Mouse (Mus musculus): Measurements from ENCODE around the gene Hsd17b14.
"Not testable (repeated sequence)": the region's sequence is repeated elsewhere in the genome, so short reads cannot be mapped to it uniquely, and the experiment has no call there.

Gene Hsd17b14

GRCm38 (mm10) chr7:45526474-45527120, 28.1 kb upstream of the Hsd17b14 start:
- ATAC-seq (ENCODE audit: insufficient number of reproducible peaks, low FRiP score, low TSS enrichment) = no peak

GRCm38 (mm10) chr7:45527169-45527568, 27.5 kb upstream of the Hsd17b14 start:
- ATAC-seq (ENCODE audit: insufficient number of reproducible peaks, low FRiP score, low TSS enrichment) = not testable (repeated sequence)

DNA sequence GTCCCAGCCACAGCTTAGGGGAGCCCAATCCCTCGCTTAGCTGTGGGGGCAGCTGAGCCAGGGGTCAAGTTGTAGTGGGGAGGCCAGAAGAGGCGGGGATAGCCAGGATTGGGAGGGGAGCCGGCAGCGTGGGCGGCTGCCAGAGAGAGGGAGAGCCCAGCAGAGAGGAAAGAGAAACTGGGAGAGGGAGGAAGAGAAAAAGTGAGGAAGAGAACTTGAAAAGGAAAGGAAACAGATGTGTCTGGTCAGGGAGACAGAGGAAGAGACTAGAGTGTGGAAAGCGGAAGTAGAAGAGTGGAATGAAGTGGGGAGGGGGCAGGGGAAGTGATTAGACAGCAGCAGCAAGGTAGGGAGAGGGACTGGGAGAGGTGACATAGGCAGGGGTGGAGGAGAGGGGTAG, 25.2 kb upstream of the Hsd17b14 start:
- no peak for ATAC-seq (ENCODE audit: insufficient number of reproducible peaks, low FRiP score, low TSS enrichment)

DNA sequence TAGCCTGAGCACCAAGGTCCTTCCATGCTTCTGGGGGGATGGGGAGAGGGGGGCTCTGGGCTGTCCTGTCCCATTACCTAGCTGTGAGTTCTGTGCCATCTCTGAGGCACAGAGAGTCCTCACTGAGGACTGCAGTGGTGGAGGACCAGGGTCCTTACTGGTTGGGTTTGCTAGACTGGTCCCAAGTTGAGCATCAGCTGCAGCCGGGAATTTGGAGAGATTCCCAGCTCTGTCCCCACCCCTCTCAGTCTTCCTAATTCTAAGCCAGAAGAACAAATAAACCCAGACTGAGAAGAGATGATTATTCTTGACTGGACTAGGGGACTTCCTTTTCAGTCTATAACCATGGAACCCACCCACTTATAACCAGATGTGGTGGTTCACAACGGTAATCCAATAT, 24.1 kb upstream of the Hsd17b14 start:
- ATAC-seq (ENCODE audit: insufficient number of reproducible peaks, low FRiP score, low TSS enrichment) = no peak

DNA sequence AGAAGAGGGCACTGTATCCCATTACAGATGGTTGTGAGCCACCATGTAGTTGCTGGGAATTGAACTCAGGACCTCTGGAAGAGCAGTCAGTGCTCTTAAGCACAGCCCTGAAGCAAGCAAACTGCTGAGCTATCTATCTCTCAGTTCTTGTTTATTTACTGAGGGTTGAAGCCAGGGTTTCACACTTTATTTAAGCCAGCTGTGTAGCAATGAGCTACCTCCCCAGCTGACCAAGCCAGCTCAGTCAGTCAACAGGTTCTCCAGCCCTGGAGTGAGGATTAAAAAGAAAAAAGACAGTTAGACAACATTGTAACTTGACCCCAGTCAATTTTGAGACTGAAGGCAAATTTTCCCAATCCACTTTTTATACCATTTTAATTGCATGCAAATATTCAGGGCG, 19.0 kb upstream of the Hsd17b14 start:
- no peak for ATAC-seq (ENCODE audit: insufficient number of reproducible peaks, low FRiP score, low TSS enrichment)

DNA sequence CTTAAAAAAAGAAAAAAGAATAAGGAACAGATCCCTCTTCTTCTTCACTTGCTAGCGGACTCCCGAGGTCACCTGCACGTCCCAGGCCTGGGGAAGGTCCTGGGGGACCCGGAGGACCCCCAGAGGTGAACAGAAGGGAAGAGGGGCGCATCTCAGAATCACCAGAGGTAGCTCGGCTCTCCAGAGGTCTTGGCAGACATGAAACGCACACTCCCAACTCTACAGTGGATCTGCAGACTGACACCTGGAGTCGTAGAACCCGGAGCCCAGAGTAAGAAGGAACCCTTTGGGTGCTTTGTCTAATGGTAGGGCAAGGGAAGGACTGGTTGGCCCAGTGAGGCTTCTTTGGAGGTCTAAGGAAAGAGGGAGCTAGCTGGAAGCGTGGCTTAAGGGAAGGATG, 17.1 kb upstream of the Hsd17b14 start:
- no peak for ATAC-seq (ENCODE audit: insufficient number of reproducible peaks, low FRiP score, low TSS enrichment)

GRCm38 (mm10) chr7:45538163-45539041, 16.3 kb upstream of the Hsd17b14 start:
- ATAC-seq (ENCODE audit: insufficient number of reproducible peaks, low FRiP score, low TSS enrichment) = peak; percentile 86; the same call in 1 of the 2 replicates

DNA sequence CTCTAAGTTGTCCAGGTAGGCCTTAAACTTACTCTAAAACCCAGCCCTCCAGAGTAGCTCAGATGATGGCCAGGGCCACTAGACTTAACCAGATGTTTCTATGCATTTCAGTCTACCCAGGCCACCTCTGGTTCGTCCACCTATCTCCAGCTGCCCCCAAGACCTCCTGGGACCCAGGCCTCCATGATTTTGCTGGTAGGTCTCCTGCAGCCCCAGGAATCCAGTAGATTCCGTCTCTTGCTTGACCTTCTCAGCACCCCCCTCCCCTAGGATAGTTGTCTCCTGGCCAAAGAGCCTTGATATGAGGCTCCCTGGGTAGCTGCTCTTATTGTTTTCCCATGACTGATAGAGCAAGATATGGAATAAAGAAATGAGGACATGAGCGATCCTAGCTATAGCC, 15.6 kb upstream of the Hsd17b14 start:
- no peak for ATAC-seq (ENCODE audit: insufficient number of reproducible peaks, low FRiP score, low TSS enrichment)

DNA sequence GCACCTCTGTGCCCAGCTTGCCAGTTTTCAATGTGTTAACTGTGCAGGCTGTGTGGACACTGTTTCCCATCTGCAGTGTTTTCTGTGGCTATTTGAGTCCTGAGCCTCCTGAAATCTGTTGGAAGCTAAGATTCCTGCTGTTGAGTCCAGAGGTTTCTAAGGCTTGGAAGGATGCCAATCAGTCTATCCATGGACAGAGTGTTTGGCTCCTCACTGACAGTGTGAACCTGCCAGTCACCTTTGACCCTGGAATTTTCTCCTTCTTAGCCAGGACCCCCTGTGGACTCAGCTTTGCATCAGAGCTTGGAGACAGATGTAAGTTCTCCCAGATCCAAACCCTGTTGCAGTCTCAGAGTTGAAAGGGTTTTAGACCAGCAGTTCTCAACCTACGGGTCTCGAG, 14.5 kb upstream of the Hsd17b14 start:
- no peak for ATAC-seq (ENCODE audit: insufficient number of reproducible peaks, low FRiP score, low TSS enrichment)

DNA sequence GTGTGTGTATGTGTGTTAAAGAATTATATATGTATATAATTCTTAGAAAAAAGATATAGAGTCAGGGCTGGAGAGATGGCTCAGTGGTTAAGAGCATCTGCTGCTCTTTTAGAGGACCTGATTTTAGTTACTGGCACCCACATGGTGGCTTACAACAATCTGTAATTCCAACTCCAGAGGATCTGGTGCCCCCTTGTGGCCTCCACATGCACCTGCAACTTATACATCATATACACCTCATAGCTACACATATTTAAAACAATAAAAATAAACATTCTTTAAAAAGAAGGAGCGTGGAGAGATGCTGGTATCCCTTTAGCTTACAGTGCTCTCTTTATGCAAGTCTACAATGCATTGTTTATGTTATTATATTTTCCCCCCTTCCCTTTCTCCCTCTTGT, 10.2 kb upstream of the Hsd17b14 start:
- no peak for ATAC-seq (ENCODE audit: insufficient number of reproducible peaks, low FRiP score, low TSS enrichment)

DNA sequence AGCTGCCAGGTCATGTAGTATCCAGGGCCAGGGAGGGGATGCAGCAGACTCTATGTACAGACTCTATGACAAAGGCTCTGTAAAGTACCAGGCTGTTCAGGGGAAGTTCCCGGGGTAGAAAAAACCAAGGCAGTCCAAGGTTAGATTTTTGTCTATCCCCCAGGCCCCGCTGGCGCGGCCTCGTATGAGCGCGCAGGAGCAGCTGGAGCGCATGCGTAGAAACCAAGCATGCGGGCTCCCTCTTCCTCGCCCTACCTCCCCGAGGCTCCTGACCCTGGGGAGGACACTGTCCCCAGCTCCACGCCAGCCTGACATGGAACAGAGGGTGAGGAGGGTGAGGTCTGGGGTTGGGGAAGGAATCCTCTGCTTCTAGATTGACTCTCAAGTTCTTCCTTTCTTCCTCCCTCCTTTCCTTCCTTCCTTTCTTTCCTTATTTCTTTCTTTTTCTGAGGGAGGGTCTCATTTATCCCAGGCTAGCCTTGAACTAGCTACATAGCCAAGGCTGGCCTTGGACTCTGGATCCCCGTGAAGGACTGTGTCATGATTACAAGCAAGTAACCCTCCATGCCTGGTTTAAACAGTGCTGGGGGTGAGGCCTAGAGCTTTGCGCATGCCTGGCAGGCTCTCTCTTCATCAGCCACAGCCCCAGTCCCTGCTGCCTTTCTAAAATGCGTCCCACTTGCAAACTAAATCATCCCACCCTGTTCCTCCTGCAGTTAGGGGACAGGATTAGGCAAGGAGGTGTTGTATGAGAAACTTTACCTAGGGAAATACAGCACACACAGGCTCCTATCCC, 4.9 kb upstream of the Hsd17b14 start:
- no peak for ATAC-seq (ENCODE audit: insufficient number of reproducible peaks, low FRiP score, low TSS enrichment)

DNA sequence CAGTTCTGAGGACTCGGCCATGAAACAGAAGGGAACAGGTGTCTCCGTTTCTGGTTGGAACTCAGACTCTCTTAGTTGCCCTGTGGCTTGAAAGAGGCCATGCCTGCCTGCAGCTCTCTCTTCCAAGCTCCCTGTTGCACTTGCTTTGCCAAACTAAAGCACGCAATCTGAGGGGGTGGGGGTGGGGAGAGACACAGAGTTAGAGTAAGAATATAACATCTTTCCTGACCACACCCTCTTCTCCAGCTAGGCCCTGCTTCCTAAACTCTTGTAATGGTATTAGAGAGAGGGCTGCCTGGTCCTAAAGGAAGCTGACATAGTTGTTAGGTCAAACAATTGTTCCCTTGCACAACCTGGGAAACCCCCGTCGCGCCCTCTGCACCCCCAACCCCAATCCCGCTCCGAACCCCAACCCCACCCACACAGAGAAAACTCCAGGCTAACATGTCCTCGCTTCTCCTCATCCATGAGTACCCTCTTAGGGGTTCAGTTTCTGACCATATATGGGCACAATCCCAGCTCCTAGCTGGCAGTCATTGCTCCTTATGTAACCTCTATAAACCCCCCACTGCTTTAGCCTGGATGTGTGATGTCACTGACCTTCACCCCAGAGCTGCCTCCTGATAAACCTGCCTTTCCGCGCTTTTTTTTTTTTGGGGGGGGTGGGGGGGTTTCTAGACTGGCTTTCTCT, 3.7 kb upstream of the Hsd17b14 start:
- ATAC-seq (ENCODE audit: insufficient number of reproducible peaks, low FRiP score, low TSS enrichment) = no peak

GRCm38 (mm10) chr7:45551512-45551883, 3.2 kb upstream of the Hsd17b14 start:
- ATAC-seq (ENCODE audit: insufficient number of reproducible peaks, low FRiP score, low TSS enrichment) = no peak

DNA sequence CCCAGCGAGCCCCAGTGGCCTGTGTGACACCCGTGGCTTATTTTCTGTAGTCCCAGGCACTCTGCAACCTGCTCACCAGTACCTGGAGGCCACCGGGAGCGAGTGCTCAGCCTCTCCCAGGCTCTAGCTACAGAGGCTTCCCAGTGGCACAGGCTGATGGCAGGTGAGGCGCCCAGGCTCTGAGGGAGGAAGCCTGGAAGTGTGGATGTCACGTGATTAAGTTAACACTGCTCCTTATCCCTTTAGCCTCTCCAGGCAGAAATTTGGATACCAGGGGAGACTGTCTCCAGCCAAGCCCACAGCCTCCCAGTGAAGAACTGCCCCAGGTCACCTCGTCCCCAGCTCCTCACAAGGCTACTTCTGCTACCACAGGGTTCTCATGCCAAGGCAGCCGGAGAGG, 1.2 kb upstream of the Hsd17b14 start:
- ATAC-seq (ENCODE audit: insufficient number of reproducible peaks, low FRiP score, low TSS enrichment) = no peak

GRCm38 (mm10) chr7:45553990-45554389, 703 bp upstream of the Hsd17b14 start:
- ATAC-seq (ENCODE audit: insufficient number of reproducible peaks, low FRiP score, low TSS enrichment) = no peak

- peak; percentile 45; the same call in 1 of the 2 replicates for ATAC-seq (ENCODE audit: insufficient number of reproducible peaks, low FRiP score, low TSS enrichment)
Measured at GRCm38 (mm10) chr7:45555787-45556186, 1.1 kb downstream of the Hsd17b14 start.

DNA sequence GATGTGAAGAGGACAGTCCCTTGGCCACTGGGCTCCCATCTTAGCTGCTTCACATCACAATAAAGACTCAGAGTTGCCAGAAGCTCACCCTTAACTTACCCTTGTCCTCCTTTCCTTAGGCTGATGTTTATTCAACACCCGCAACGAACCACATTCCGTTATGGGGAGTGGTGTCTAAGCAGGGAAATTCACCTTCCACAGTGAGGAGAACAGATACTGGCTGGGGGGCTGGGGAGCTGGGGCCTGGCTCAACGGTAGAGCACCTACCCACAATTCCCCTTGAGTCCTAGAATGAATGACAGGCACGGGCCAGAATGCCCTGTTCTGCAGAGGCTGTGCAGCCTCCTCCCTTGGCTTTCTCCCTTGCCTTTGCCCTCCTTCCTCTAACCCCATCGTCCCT, 4.2 kb downstream of the Hsd17b14 start:
- ATAC-seq (ENCODE audit: insufficient number of reproducible peaks, low FRiP score, low TSS enrichment) = no peak

- no peak for ATAC-seq (ENCODE audit: insufficient number of reproducible peaks, low FRiP score, low TSS enrichment)
Measured at GRCm38 (mm10) chr7:45560241-45560640, 5.5 kb downstream of the Hsd17b14 start.

- no peak for ATAC-seq (ENCODE audit: insufficient number of reproducible peaks, low FRiP score, low TSS enrichment)
Measured at GRCm38 (mm10) chr7:45560843-45561623, 6.3 kb downstream of the Hsd17b14 start.

Data from cerebellum, adult (tissue).